Mouse (Mus musculus) midbrain, embryonic 15.5 days (tissue): ENCODE data around the gene Myo3b. TPM values are rescaled to one million over a fixed set of nuclear protein-coding genes. Genes with fewer than 3 reads are reported as not detected.

ENCODE experiments used
- ATAC-seq: fragments of 200-750 bp; cut with Nextera tagmentation; replicated peaks from 2 replicates; pipeline ENCODE4 v1.8.0; 2017; ENCODE audit warnings: moderate TSS enrichment
- H3K27ac ChIP-seq: fragments of 300-500 bp; sonication (generic); 2 replicates; pipeline ENCODE4 v1.5.1; 2015; ENCODE audit warnings: mild to moderate bottlenecking, inconsistent platforms
- H3K27me3 ChIP-seq: fragments of 300-500 bp; sonication (generic); replicated peaks from 2 replicates; pipeline ENCODE4 v1.6.1; 2015; ENCODE audit warnings: inconsistent platforms
- H3K36me3 ChIP-seq: fragments of 300-500 bp; sonication (generic); replicated peaks from 2 replicates; pipeline ENCODE4 v1.6.1; 2015; ENCODE audit warnings: inconsistent platforms
- H3K4me1 ChIP-seq: fragments of 300-500 bp; sonication (generic); 2 replicates; pipeline ENCODE4 v1.6.1; 2015; ENCODE audit warnings: inconsistent platforms
- H3K4me2 ChIP-seq: fragments of 300-500 bp; sonication (generic); 2 replicates; pipeline ENCODE4 v1.6.1; 2015; ENCODE audit warnings: inconsistent platforms, mild to moderate bottlenecking, moderate library complexity
- H3K4me3 ChIP-seq: fragments of 300-500 bp; sonication (generic); 2 replicates; pipeline ENCODE4 v1.5.1; 2015; ENCODE audit warnings: mild to moderate bottlenecking, inconsistent platforms
- H3K9ac ChIP-seq: fragments of 300-500 bp; sonication (generic); 2 replicates; pipeline ENCODE4 v1.6.1; 2015; ENCODE audit warnings: mild to moderate bottlenecking, inconsistent platforms
- H3K9me3 ChIP-seq: fragments of 300-500 bp; sonication (generic); 2 replicates; pipeline ENCODE4 v1.6.1; 2016; ENCODE audit warnings: inconsistent platforms
- WGBS: fragments of 180-500 bp; shearing (Covaris S2); methylation state at CpG from one replicate; pipeline ENCODE4 v1.1.7; 2015; ENCODE audit warnings: mixed read lengths; 5-methylcytosine and 5-hydroxymethylcytosine counted together
- polyA plus RNA-seq: library from polyadenylated mRNA; unstranded; fragments of >200 nt; fragmentation: Nextera tagmentation; extraction: Ambion mirVana; gene quantifications from 2 replicates; pipeline ENCODE4 v1.2.1, GENCODE M21; 2015

Gene Myo3b
- polyA plus RNA-seq, 1 experiment from 2014 or later = 0.41 TPM

DNA sequence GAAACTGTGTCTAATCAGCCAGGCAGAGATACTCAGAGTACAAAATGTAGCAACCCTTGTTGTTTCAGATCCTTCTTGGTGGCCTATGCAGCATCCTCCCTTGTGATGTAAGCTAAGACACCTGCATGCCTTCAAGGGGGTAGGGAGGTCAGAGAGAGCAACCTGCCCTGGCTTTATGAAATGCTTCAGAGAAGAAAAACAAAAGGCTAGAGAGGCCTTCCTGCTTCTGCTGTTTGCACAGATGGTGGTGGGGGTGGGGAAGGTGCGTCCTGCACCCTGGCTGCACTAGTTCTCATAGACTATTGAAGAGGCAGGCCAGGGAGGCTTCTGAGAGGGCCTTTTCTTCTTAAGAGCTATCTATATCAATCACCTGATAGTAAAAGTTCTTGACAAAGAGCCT, 245.2 kb downstream of the Myo3b start:
- Histone ChIP-seq H3K4me3 (no peak overlapping the region), H3K36me3 (no peaks in the 10 kb centered on the region), H3K4me2 (no peak overlapping the region), H3K27ac (no peak overlapping the region), H3K27me3 (no peaks in the 10 kb centered on the region), H3K9ac (no peak overlapping the region), H3K9me3 (no peaks in the 10 kb centered on the region), H3K4me1 (no peaks in the 10 kb centered on the region)
- 68% methylated on average over 1 of the region's 1 CpGs for WGBS
- ATAC-seq = no peak

DNA sequence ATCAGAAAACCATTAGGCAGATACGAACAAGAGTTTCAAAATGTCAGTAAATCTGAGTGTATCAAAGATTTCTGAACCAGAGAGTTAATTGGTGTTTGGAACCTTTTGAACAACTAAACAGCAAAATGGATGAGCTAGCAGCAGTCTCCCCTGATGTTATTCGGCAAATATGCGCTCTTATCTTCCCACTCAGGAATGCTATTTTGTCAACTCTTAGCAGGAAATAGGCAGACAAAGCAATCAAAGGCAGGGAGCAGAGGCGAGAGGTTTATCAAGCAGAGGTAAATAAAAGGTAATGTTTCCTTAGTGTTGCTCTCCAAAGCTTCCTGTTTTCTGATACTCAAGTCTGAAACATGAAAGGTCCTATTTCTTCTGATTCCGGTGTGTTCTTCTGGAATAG, 252.1 kb downstream of the Myo3b start:
- H3K4me1 ChIP-seq = no peaks in the 10 kb centered on the region
- H3K27ac ChIP-seq = no peak overlapping the region
- WGBS = 60% methylated on average over 5 of the region's 5 CpGs
- no peak for ATAC-seq
- H3K9me3 ChIP-seq = no peaks in the 10 kb centered on the region
- H3K36me3 ChIP-seq = no peaks in the 10 kb centered on the region
- no peak overlapping the region for H3K4me3 ChIP-seq
- H3K4me2 ChIP-seq = no peak overlapping the region
- no peaks in the 10 kb centered on the region for H3K27me3 ChIP-seq
- H3K9ac ChIP-seq = no peak overlapping the region

DNA sequence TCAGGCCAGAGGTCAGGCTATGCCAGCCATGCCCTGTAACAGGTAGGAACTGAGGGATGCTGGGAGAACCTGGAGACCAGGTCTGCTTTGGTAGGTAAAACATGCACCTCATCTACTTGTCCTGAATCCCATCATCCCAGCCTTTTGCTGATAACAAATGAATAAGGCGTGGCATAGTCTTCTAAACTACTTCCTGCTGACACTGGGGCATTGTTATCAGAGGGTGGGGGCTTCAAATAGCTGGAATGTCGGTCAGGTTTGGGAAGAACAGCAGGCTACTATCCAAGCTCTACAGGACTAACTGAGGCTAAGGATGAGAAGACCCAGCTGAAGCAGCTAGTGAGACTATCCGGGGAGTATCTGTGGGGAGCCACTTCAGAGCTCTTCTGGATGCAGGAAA, 253.8 kb downstream of the Myo3b start:
- Histone ChIP-seq H3K9me3 (no peaks in the 10 kb centered on the region), H3K27ac (no peak overlapping the region), H3K4me1 (no peaks in the 10 kb centered on the region), H3K27me3 (no peaks in the 10 kb centered on the region), H3K4me3 (no peak overlapping the region), H3K9ac (no peak overlapping the region), H3K4me2 (no peak overlapping the region), H3K36me3 (no peaks in the 10 kb centered on the region)
- ATAC-seq = no peak
- 67% methylated on average over 3 of the region's 3 CpGs for WGBS

DNA sequence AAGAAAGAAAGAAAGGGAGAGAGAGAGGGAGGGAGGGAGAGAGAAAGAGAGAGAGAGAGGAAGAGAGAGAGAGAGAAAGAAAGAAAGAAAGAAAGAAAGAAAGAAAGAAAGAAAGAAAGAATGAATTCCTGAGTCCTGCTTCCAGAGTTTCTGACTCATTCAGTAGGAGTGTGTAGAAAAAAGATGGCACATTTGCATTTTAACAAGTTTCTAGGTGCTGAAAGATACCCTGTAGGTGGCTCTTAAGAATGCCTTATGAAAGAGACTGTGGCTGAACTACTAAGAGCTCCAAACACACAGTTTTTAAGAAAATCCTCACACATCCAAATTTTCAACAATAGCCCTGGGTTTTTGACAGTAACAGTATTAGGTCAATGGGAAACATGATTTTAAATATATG, 264.0 kb downstream of the Myo3b start:
- H3K9ac ChIP-seq = no peak overlapping the region
- H3K4me1 ChIP-seq = no peaks in the 10 kb centered on the region
- H3K27me3 ChIP-seq = no peaks in the 10 kb centered on the region
- no peak overlapping the region for H3K4me3 ChIP-seq
- no peak for ATAC-seq
- H3K27ac ChIP-seq = no peak overlapping the region
- 0 out of 2 replicates have a peak, but pooled peaks cover 3% of the 10 kb centered on the region for H3K9me3 ChIP-seq
- H3K4me2 ChIP-seq = no peak overlapping the region
- H3K36me3 ChIP-seq = no peaks in the 10 kb centered on the region

DNA sequence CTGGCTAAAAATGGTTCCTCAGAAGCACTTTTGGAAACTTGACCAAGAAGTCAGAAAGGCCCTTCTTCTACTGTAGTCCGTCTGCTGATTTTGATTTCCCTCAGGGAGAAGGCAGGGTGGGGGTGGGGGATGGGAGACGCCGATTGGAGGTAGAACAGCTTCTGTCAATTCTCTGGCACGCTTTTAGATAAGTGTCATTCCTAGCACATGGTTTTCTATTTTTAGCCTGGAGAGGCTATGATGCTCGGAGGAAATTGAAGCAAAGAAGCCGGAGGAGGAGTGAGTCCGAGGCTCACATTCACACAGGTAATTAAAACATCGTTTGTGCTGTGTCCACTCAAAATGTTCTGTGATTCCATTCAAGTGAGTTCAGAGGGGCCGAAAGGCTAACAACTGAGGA, 276.2 kb downstream of the Myo3b start:
- H3K9me3 ChIP-seq = no peaks in the 10 kb centered on the region
- H3K4me1 ChIP-seq = peaks cover 16% of the 10 kb centered on the region
- WGBS = 67% methylated on average over 9 of the region's 9 CpGs
- no peaks in the 10 kb centered on the region for H3K27me3 ChIP-seq
- no peaks in the 10 kb centered on the region for H3K36me3 ChIP-seq
- ATAC-seq = no peak
- no peak overlapping the region for H3K4me2 ChIP-seq
- no peak overlapping the region for H3K4me3 ChIP-seq
- H3K9ac ChIP-seq = no peak overlapping the region
- no peak overlapping the region for H3K27ac ChIP-seq

DNA sequence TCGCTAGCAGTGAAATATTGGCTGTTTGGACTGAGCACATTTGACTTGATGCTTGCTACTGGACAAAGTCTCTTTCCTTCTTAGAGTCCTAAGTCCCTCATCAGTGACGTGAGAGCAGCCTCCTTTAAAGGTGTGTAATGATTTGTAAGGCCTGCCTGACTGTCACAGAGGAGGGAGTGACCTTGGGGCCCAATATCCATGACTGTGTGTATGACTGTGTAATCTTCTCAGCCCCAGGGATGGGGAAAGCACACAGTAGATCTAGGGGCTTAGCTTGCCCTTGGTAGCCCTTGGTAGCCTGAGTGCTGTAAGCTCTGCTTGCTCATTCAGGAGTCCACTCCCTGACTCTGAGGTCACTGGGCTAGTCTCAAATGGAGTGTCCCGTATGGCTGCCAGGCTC, 276.8 kb downstream of the Myo3b start:
- Histone ChIP-seq H3K36me3 (no peaks in the 10 kb centered on the region), H3K27ac (no peak overlapping the region), H3K9ac (no peak overlapping the region), H3K4me2 (no peak overlapping the region), H3K4me1 (peaks cover 16% of the 10 kb centered on the region), H3K27me3 (no peaks in the 10 kb centered on the region), H3K4me3 (no peak overlapping the region), H3K9me3 (no peaks in the 10 kb centered on the region)
- 84% methylated on average over 3 of the region's 3 CpGs for WGBS
- no peak for ATAC-seq

DNA sequence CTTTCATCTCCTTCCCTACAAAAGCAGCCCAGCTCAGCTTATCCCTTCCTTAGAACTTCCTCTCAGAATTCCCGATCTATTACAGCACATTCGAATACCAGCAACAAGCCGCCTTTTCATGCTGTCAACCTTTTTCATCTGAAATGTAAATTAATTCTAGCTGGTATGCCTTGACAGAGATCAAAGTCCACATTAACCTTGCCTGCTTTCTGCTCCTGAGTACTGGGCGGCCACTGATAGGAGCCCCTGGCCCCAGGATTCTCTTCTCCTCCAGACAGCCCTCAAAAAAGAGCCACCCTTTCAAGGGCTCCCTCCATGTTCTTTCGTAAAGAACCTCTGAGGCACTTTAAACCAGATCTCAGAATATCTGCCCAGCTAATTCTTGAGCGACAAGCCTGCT, 278.9 kb downstream of the Myo3b start:
- ATAC-seq = no peak
- WGBS = 8% methylated on average over 6 of the region's 6 CpGs
- Histone ChIP-seq H3K36me3 (no peaks in the 10 kb centered on the region), H3K4me3 (no peak overlapping the region), H3K27me3 (no peaks in the 10 kb centered on the region), H3K27ac (peak overlapping the region; percentile 72), H3K9ac (no peak overlapping the region), H3K4me1 (peaks cover 16% of the 10 kb centered on the region), H3K9me3 (no peaks in the 10 kb centered on the region), H3K4me2 (0 out of 2 replicates have a peak overlapping the region, but pooled peaks have one; percentile 4)

DNA sequence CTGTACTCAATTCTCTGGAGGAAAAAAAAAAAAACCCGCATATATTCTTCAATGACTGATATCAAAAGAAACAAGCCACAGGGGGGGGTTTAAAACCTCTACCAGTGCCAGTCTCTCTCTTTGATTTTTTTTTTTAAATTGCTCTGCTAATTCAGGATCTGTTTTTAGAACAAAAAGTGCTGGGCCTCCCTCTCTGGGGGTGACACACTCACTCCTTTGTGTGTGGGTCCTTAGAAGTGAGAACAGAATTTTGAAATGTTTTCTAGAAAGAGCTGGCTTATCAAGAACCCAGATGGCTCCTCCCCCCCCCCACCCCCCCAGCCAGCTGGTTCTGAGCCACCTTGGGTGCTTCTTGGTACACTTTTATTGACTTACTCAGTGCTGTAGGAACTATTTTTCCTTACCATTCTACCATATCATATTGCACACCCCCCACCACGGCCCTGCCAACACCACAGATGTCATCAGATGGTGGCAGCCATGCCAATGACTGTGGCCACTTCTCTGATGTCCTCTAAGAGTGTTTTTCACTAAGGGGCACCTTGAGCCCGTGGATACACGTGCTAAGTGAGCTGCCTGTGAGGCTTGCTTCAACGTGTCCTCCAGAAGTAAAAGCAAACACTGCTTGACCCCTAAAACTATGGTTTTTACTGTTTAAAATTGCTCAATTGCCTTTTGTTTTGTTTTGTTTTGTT, 280.1 kb downstream of the Myo3b start:
- WGBS = 59% methylated on average over 5 of the region's 5 CpGs
- ATAC-seq = no peak

DNA sequence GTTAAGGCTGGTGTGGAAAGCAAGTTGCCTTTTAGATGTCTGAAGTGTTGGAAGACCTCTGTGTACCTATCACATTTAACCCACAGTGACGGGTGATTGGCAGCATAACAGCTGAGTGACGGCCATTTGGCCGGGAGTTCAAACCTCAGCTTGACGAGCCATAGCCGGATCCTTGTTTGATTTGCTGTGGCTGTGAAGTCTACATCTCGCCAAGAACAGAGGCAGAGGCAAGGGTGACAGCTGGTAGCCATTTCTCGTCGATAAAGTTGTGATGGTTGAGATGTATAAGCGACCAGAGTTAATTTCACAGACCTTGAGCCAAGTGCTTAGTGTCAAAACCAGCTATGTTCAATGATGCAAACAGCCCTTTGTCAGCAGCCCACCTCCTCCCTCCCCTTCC, 283.8 kb downstream of the Myo3b start:
- Histone ChIP-seq H3K4me1 (peaks cover 6% of the 10 kb centered on the region), H3K9me3 (no peaks in the 10 kb centered on the region), H3K36me3 (no peaks in the 10 kb centered on the region), H3K9ac (no peak overlapping the region), H3K4me2 (no peak overlapping the region), H3K27me3 (no peaks in the 10 kb centered on the region), H3K27ac (no peak overlapping the region), H3K4me3 (no peak overlapping the region)
- 51% methylated on average over 9 of the region's 9 CpGs for WGBS
- ATAC-seq = no peak

More for the DNA sequence above, 280.1 kb downstream of the Myo3b start:
- no peak overlapping the region for H3K4me3 ChIP-seq
- no peaks in the 10 kb centered on the region for H3K27me3 ChIP-seq
- H3K36me3 ChIP-seq = no peaks in the 10 kb centered on the region
- no peaks in the 10 kb centered on the region for H3K9me3 ChIP-seq
- H3K9ac ChIP-seq = no peak overlapping the region
- no peak overlapping the region for H3K27ac ChIP-seq
- no peak overlapping the region for H3K4me2 ChIP-seq
- peaks cover 16% of the 10 kb centered on the region for H3K4me1 ChIP-seq

DNA sequence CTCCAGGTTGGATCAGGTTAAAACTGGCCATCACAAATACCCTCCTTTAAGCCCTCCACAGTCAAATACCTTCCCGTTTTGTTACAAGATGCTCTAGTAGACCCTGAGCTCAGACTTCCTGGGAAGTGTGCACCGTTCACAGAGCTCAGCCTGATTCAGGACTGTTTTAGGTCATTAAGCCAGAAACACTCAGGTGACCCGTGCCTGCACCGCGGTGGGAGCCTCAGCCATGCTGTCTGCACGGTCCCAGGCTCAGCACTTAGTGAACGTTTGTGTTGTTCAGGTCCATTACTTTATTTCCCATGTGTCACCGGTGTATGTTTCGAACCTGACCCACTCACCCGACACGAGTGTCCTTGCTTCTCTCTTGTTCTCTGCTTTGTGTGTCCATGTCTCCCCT, 288.7 kb downstream of the Myo3b start:
- H3K27ac ChIP-seq = no peak overlapping the region
- no peak overlapping the region for H3K9ac ChIP-seq
- no peak overlapping the region for H3K4me3 ChIP-seq
- no peaks in the 10 kb centered on the region for H3K4me1 ChIP-seq
- H3K4me2 ChIP-seq = no peak overlapping the region
- H3K36me3 ChIP-seq = no peaks in the 10 kb centered on the region
- no peak for ATAC-seq
- H3K27me3 ChIP-seq = no peaks in the 10 kb centered on the region
- H3K9me3 ChIP-seq = 0 out of 2 replicates have a peak, but pooled peaks cover 4% of the 10 kb centered on the region
- WGBS = 89% methylated on average over 11 of the region's 11 CpGs

DNA sequence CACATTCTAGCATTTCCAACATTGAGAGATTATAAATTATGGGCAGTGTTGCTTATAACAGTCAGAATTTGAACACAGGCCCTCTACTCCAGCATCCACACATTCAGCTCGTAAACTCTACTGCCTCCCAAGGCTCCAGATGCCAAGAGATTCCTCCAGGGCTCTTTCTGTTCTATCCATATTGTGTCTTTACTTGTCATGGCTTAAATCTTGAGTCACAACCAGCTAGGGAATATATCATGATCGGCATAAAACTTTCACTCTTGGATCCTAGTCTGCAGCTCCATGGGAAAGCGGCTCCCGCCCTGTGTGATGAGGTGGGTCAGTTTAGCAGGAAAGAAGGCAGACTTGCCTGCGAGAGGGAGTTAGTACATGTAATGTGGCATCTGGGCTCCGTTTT, 294.0 kb downstream of the Myo3b start:
- no peak for ATAC-seq
- Histone ChIP-seq H3K27ac (no peak overlapping the region), H3K4me1 (peaks cover 11% of the 10 kb centered on the region), H3K9me3 (0 out of 2 replicates have a peak, but pooled peaks cover 4% of the 10 kb centered on the region), H3K27me3 (no peaks in the 10 kb centered on the region), H3K4me2 (no peak overlapping the region), H3K36me3 (no peaks in the 10 kb centered on the region), H3K4me3 (no peak overlapping the region), H3K9ac (no peak overlapping the region)
- 90% methylated on average over 6 of the region's 6 CpGs for WGBS

DNA sequence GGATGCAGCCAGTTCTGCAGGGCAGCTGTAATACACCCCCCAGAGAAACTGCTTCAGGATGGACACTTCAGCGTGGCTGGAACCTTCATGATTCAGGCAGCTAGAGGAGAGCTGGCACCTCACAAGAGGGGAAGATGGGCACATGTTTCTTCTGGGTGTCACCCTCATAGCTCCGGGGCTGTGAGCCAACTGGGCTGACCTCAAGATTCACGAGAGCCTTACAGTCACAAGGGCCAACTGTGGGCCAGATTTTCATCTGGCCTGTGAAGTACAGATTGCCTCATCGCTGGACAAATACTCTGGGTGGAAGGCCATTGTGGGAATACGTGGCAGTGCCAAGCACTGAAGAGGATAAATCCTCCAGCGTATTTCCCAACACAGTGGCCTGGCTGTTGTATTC, 294.6 kb downstream of the Myo3b start:
- 83% methylated on average over 6 of the region's 6 CpGs for WGBS
- Histone ChIP-seq H3K9me3 (0 out of 2 replicates have a peak, but pooled peaks cover 4% of the 10 kb centered on the region), H3K9ac (no peak overlapping the region), H3K27me3 (no peaks in the 10 kb centered on the region), H3K4me2 (no peak overlapping the region), H3K27ac (no peak overlapping the region), H3K4me3 (no peak overlapping the region), H3K4me1 (peaks cover 11% of the 10 kb centered on the region), H3K36me3 (no peaks in the 10 kb centered on the region)
- no peak for ATAC-seq

DNA sequence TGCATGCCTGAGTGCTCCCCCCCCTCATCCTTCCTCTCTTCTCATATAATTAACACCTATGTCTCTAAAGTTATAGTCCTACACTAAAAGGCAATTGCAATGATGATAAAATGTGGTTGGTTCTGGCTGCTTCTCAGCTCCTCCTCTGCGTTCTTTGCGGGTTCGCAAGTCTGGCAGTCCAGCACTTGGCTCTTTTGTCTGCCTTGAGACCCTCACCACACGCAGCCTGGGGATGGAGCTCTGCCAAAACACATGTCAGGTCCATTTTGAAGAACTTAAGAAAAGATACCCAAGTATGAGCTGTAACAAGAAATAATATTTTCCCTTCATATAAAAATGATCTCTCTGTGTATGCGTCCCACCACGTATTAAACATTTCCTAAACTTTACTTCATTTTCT, 297.6 kb downstream of the Myo3b start:
- no peak overlapping the region for H3K4me3 ChIP-seq
- no peak overlapping the region for H3K27ac ChIP-seq
- no peak for ATAC-seq
- no peak overlapping the region for H3K4me2 ChIP-seq
- H3K9me3 ChIP-seq = 0 out of 2 replicates have a peak, but pooled peaks cover under 1% of the 10 kb centered on the region
- 61% methylated on average over 6 of the region's 6 CpGs for WGBS
- no peaks in the 10 kb centered on the region for H3K27me3 ChIP-seq
- no peak overlapping the region for H3K9ac ChIP-seq
- no peaks in the 10 kb centered on the region for H3K36me3 ChIP-seq
- H3K4me1 ChIP-seq = peaks cover 14% of the 10 kb centered on the region
